Mouse (Mus musculus) embryonic facial prominence, embryonic 14.5 days (tissue): ENCODE measurements around the gene Kat2b. TPM values are rescaled to one million over a fixed set of nuclear protein-coding genes. Genes with fewer than 3 reads are reported as not detected.

Experiments
- ATAC-seq: fragments of 200-750 bp; cut with Nextera tagmentation; 2 replicates; pipeline ENCODE4 v1.8.0; 2017; ENCODE audit warnings: low read depth, moderate number of reproducible peaks, moderate TSS enrichment
- DNase-seq: peaks from one replicate; pipeline ENCODE4 v3.0.0-alpha.2; 2015; ENCODE audit warnings: low spot score
- H3K27ac ChIP-seq: fragments of 300-500 bp; sonication (generic); replicated peaks from 2 replicates; pipeline ENCODE4 v1.5.1; 2014; ENCODE audit warnings: low read depth, mild to moderate bottlenecking, low read length, moderate library complexity
- H3K27me3 ChIP-seq: fragments of 300-500 bp; sonication (generic); replicated peaks from 2 replicates; pipeline ENCODE4 v1.6.1; 2014; ENCODE audit warnings: low read length; ENCODE audit not compliant: control insufficient read depth, insufficient read depth
- H3K36me3 ChIP-seq: fragments of 300-500 bp; sonication (generic); 2 replicates; pipeline ENCODE4 v1.6.1; 2014; ENCODE audit warnings: low read length, mixed read lengths; ENCODE audit not compliant: control insufficient read depth, insufficient read depth
- H3K4me1 ChIP-seq: fragments of 300-500 bp; sonication (generic); 2 replicates; pipeline ENCODE4 v1.6.1; 2014; ENCODE audit warnings: antibody characterized with exemption, low read length; ENCODE audit not compliant: control insufficient read depth, insufficient read depth
- H3K4me2 ChIP-seq: fragments of 300-500 bp; sonication (generic); 2 replicates; pipeline ENCODE4 v1.6.1; 2014; ENCODE audit warnings: low read depth, mild to moderate bottlenecking, low read length, moderate library complexity, mixed read lengths
- H3K4me3 ChIP-seq: fragments of 300-500 bp; sonication (generic); 2 replicates; pipeline ENCODE4 v1.5.1; 2014; ENCODE audit warnings: low read depth, mild to moderate bottlenecking, low read length
- H3K9ac ChIP-seq: fragments of 300-500 bp; sonication (generic); 2 replicates; pipeline ENCODE4 v1.6.1; 2014; ENCODE audit warnings: low read depth, mild to moderate bottlenecking, low read length, moderate library complexity, mixed read lengths
- H3K9me3 ChIP-seq: fragments of 300-500 bp; sonication (generic); 2 replicates; pipeline ENCODE4 v1.6.1; 2016; ENCODE audit warnings: low read length; ENCODE audit not compliant: control insufficient read depth
- WGBS: fragments of 180-500 bp; shearing (Covaris S2); extraction: QIAGEN DNeasy Blood & Tissue Kit; methylation state at CpG from one replicate; pipeline ENCODE4 v1.1.7; 2014; 5-methylcytosine and 5-hydroxymethylcytosine counted together
- polyA plus RNA-seq: library from polyadenylated mRNA; unstranded; fragments of >200 nt; fragmentation: Nextera tagmentation; extraction: Ambion mirVana; gene quantifications from 2 replicates; pipeline ENCODE4 v1.2.1, GENCODE M21; 2014

Gene Kat2b
- polyA plus RNA-seq, 1 experiment from 2014 or later: 7.3 TPM

- Histone ChIP-seq H3K27me3 (no peaks in the 10 kb centered on the region), H3K27ac (peak overlapping the region; percentile 65), H3K9ac (no peak overlapping the region), H3K36me3 (no peaks in the 10 kb centered on the region), H3K4me2 (0 out of 2 replicates have a peak overlapping the region, but pooled peaks have one; percentile 26), H3K9me3 (no peaks in the 10 kb centered on the region), H3K4me3 (no peak overlapping the region), H3K4me1 (peaks cover 17% of the 10 kb centered on the region)
- ATAC-seq (peak; percentile 68), DNase-seq (peak; percentile 93)
- 39% methylated on average over 14 of the region's 14 CpGs for WGBS
These were observed 20.6 kb downstream of the Kat2b start for GRCm38 (mm10) chr17:53587074-53587851.

- no peaks in the 10 kb centered on the region for H3K27me3 ChIP-seq
- H3K4me3 ChIP-seq: no peak overlapping the region
- 75% methylated on average over 9 of the region's 9 CpGs for WGBS
- ATAC-seq (no peak), DNase-seq (no peak)
- no peak overlapping the region for H3K9ac ChIP-seq
- H3K9me3 ChIP-seq: no peaks in the 10 kb centered on the region
- H3K4me1 ChIP-seq: peaks cover 17% of the 10 kb centered on the region
- H3K4me2 ChIP-seq: no peak overlapping the region
- H3K36me3 ChIP-seq: no peaks in the 10 kb centered on the region
- H3K27ac ChIP-seq: peak overlapping the region; percentile 65; the same call in 1 of the 2 replicates
These were observed 21.6 kb downstream of the Kat2b start for GRCm38 (mm10) chr17:53588097-53588855.

- H3K4me2 ChIP-seq: no peak overlapping the region
- H3K4me3 ChIP-seq: no peak overlapping the region
- no peak overlapping the region for H3K27ac ChIP-seq
- peak; percentile 58 for DNase-seq
- H3K9ac ChIP-seq: no peak overlapping the region
- no peaks in the 10 kb centered on the region for H3K36me3 ChIP-seq
- 78% methylated on average over 6 of the region's 6 CpGs for WGBS
- ATAC-seq: no peak
- no peaks in the 10 kb centered on the region for H3K9me3 ChIP-seq
- H3K4me1 ChIP-seq: peaks cover 17% of the 10 kb centered on the region
- no peaks in the 10 kb centered on the region for H3K27me3 ChIP-seq
These were observed 23.4 kb downstream of the Kat2b start for GRCm38 (mm10) chr17:53590110-53590509.

- no peak overlapping the region for H3K4me2 ChIP-seq
- no peak overlapping the region for H3K9ac ChIP-seq
- no peaks in the 10 kb centered on the region for H3K9me3 ChIP-seq
- no peak overlapping the region for H3K4me3 ChIP-seq
- no peak overlapping the region for H3K27ac ChIP-seq
- DNase-seq: no peak
- H3K4me1 ChIP-seq: peaks cover 18% of the 10 kb centered on the region
- ATAC-seq: no peak
- WGBS: 89% methylated on average over 5 of the region's 5 CpGs
- H3K27me3 ChIP-seq: no peaks in the 10 kb centered on the region
- H3K36me3 ChIP-seq: no peaks in the 10 kb centered on the region
These were observed 25.2 kb downstream of the Kat2b start for GRCm38 (mm10) chr17:53591910-53592309.

GRCm38 (mm10) chr17:53594590-53594989 is 27.9 kb downstream of the Kat2b start:
- H3K36me3 ChIP-seq: no peaks in the 10 kb centered on the region
- no peak overlapping the region for H3K4me2 ChIP-seq
- H3K9ac ChIP-seq: no peak overlapping the region
- no peak overlapping the region for H3K4me3 ChIP-seq
- no peak for DNase-seq
- no peaks in the 10 kb centered on the region for H3K9me3 ChIP-seq
- no peak overlapping the region for H3K27ac ChIP-seq
- H3K27me3 ChIP-seq: no peaks in the 10 kb centered on the region
- ATAC-seq: no peak
- 0 out of 2 replicates have a peak, but pooled peaks cover 5% of the 10 kb centered on the region for H3K4me1 ChIP-seq
- WGBS: 77% methylated on average over 4 of the region's 4 CpGs

- no peak overlapping the region for H3K4me2 ChIP-seq
- no peaks in the 10 kb centered on the region for H3K36me3 ChIP-seq
- DNase-seq: no peak
- H3K9me3 ChIP-seq: no peaks in the 10 kb centered on the region
- no peak for ATAC-seq
- H3K9ac ChIP-seq: no peak overlapping the region
- H3K4me3 ChIP-seq: no peak overlapping the region
- H3K4me1 ChIP-seq: 0 out of 2 replicates have a peak, but pooled peaks cover 5% of the 10 kb centered on the region
- no peaks in the 10 kb centered on the region for H3K27me3 ChIP-seq
- no peak overlapping the region; the same call in 1 of the 2 replicates for H3K27ac ChIP-seq
- WGBS: 88% methylated on average over 8 of the region's 8 CpGs
These were observed 28.9 kb downstream of the Kat2b start for GRCm38 (mm10) chr17:53595527-53595926.

GRCm38 (mm10) chr17:53596314-53596882 is 29.7 kb downstream of the Kat2b start:
- no peak overlapping the region; the same call in 1 of the 2 replicates for H3K27ac ChIP-seq
- ATAC-seq (peak; percentile 92), DNase-seq (peak; percentile 83)

GRCm38 (mm10) chr17:53596941-53597790 is 30.5 kb downstream of the Kat2b start:
- H3K27me3 ChIP-seq: no peaks in the 10 kb centered on the region
- H3K4me1 ChIP-seq: 0 out of 2 replicates have a peak, but pooled peaks cover 5% of the 10 kb centered on the region
- H3K4me3 ChIP-seq: no peak overlapping the region
- H3K27ac ChIP-seq: no peak overlapping the region; the same call in 1 of the 2 replicates
- no peaks in the 10 kb centered on the region for H3K9me3 ChIP-seq
- no peaks in the 10 kb centered on the region for H3K36me3 ChIP-seq
- 74% methylated on average over 11 of the region's 11 CpGs for WGBS
- DNase-seq (no peak), ATAC-seq (no peak)
- H3K4me2 ChIP-seq: no peak overlapping the region
- H3K9ac ChIP-seq: no peak overlapping the region

More at GRCm38 (mm10) chr17:53596314-53596882, 29.7 kb downstream of the Kat2b start:
- no peak overlapping the region for H3K9ac ChIP-seq
- no peaks in the 10 kb centered on the region for H3K36me3 ChIP-seq
- H3K9me3 ChIP-seq: no peaks in the 10 kb centered on the region
- H3K27me3 ChIP-seq: no peaks in the 10 kb centered on the region
- no peak overlapping the region for H3K4me3 ChIP-seq
- 0 out of 2 replicates have a peak, but pooled peaks cover 5% of the 10 kb centered on the region for H3K4me1 ChIP-seq
- no peak overlapping the region for H3K4me2 ChIP-seq
- WGBS: 33% methylated on average over 3 of the region's 3 CpGs
